Mouse (Mus musculus): ENCODE measurements around the gene Atp5f1.

GRCm38 (mm10) chr3:105959999-105960398 lies at the start of gene Atp5f1:
- no peak for TF ChIP-seq EP300 (IDR thresholded peaks at IDR 0.05; ENCODE audit: insufficient read depth, low read depth, low read length)
- no peak for TF ChIP-seq CTCF (IDR thresholded peaks at IDR 0.05; ENCODE audit: low read depth, low read length)
- TF ChIP-seq POLR2A (IDR thresholded peaks at IDR 0.05; ENCODE audit: insufficient read depth, low read length) = no peak
